Mouse (Mus musculus) heart, postnatal 0 days (tissue): ENCODE data around the gene Kif3c. TPM values are rescaled to one million over a fixed set of nuclear protein-coding genes. Genes with fewer than 3 reads are reported as not detected.

Experiments used
- ATAC-seq: fragments of 200-750 bp; cut with Nextera tagmentation; 2 replicates; pipeline ENCODE4 v1.8.0; 2017; ENCODE audit warnings: low read depth, moderate number of reproducible peaks, moderate library complexity; ENCODE audit not compliant: insufficient read depth
- DNase-seq: peaks from one replicate; pipeline ENCODE4 v3.0.0-alpha.2; 2016; ENCODE audit warnings: low spot score
- H3K27ac ChIP-seq: fragments of 300-500 bp; sonication (generic); 2 replicates; pipeline ENCODE4 v1.5.1; 2014; ENCODE audit warnings: low read depth, mild to moderate bottlenecking
- H3K27me3 ChIP-seq: fragments of 300-500 bp; sonication (generic); 2 replicates; pipeline ENCODE4 v1.6.1; 2014; ENCODE audit warnings: low read length, mixed read lengths; ENCODE audit not compliant: control insufficient read depth, insufficient read depth
- H3K36me3 ChIP-seq: fragments of 300-500 bp; sonication (generic); replicated peaks from 2 replicates; pipeline ENCODE4 v1.6.1; 2014; ENCODE audit warnings: low read length, mixed read lengths; ENCODE audit not compliant: control insufficient read depth, insufficient read depth
- H3K4me1 ChIP-seq: fragments of 300-500 bp; sonication (generic); 2 replicates; pipeline ENCODE4 v1.6.1; 2014; ENCODE audit warnings: antibody characterized with exemption; ENCODE audit not compliant: control insufficient read depth, insufficient read depth
- H3K4me2 ChIP-seq: fragments of 300-500 bp; sonication (generic); 2 replicates; pipeline ENCODE4 v1.6.1; 2014; ENCODE audit warnings: low read depth, mild to moderate bottlenecking, low read length, moderate library complexity
- H3K4me3 ChIP-seq: fragments of 300-500 bp; sonication (generic); 2 replicates; pipeline ENCODE4 v1.5.1; 2014; ENCODE audit warnings: low read depth, low read length
- H3K9ac ChIP-seq: fragments of 300-500 bp; sonication (generic); replicated peaks from 2 replicates; pipeline ENCODE4 v1.6.1; 2014; ENCODE audit warnings: low read depth, low read length, mixed read lengths
- H3K9me3 ChIP-seq: fragments of 300-500 bp; sonication (generic); replicated peaks from 2 replicates; pipeline ENCODE4 v1.6.1; 2016; ENCODE audit warnings: low read length; ENCODE audit not compliant: control insufficient read depth
- CTCF ChIP-seq: IDR thresholded peaks from 2 replicates; pipeline ENCODE4 v1.5.1; 2016; ENCODE audit warnings: antibody characterized with exemption, control low read depth, low read depth
- EP300 ChIP-seq: IDR thresholded peaks from 2 replicates; pipeline ENCODE4 v1.6.1; 2016; ENCODE audit warnings: antibody characterized with exemption, low read depth
- WGBS: fragments of 180-500 bp; shearing (Covaris S2); extraction: QIAGEN DNeasy Blood & Tissue Kit; methylation state at CpG from one replicate; pipeline ENCODE4 v1.1.7; 2014; 5-methylcytosine and 5-hydroxymethylcytosine counted together
- polyA plus RNA-seq: library from polyadenylated mRNA; unstranded; fragments of >200 nt; fragmentation: Nextera tagmentation; extraction: Ambion mirVana; gene quantifications from 2 replicates; pipeline ENCODE4 v1.2.1, GENCODE M21; 2015
- total RNA-seq: library from RNA; depleted of rRNA; stranded (reverse); fragments of >200 nt; gene quantifications from 2 replicates; pipeline ENCODE4 v1.2.3, GENCODE M21; 2014; ENCODE audit warnings: low replicate concordance

Gene Kif3c
- total and polyA plus RNA-seq, 2 experiments from 2014 or later = 2.4 to 8.3 TPM

DNA sequence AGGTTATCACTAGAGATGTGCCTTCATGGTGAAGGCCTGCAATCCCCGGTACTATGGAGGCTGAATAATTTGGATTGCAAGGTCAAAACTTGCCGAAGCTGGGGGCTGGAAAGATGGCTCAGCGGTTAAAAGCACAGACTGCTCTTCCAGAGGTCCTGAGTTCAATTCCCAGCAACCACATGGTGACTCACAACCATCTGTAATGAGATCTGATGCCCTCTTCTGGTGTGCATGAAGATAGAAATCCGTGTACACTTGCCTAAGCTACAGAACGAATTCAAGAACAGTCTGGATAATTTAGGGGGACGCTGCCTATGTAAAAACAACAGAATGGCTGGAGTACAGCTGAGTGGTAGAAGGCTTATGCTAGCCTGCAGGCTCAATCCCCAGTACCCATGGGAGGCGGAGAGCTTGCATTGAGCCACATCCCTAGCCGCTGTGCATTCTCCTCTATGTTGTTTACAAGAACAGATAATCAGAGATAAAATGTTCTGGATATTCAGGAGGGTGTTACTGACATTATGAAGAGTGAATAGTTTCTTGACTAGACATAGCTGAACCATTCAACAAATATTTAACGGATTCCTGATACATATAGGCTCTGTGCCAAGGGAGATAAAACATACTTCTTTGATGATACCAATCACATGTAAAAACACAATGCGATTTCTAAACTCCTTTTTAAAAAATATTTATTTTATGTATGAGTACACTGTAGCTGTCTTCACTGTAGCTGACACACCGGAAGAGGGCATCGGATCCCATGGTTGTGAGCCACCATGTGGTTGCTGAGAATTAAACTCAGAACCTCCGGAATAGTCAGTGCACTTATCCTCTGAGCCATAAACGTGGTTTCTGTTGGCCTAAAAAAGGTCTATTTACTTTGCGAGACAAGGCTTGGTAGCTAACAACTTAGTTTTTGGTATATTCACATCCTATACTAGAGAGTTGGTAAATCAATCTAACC, 60.7 kb downstream of the Kif3c start:
- no peaks in the 10 kb centered on the region for H3K27me3 ChIP-seq
- no peaks in the 10 kb centered on the region for H3K36me3 ChIP-seq
- H3K4me1 ChIP-seq = peaks cover 17% of the 10 kb centered on the region
- DNase-seq (peak; percentile 51), ATAC-seq (no peak)
- H3K4me2 ChIP-seq = peak overlapping the region; percentile 76
- H3K9ac ChIP-seq = peak overlapping the region; percentile 47
- peak overlapping the region; percentile 99 for H3K27ac ChIP-seq
- peak overlapping the region; percentile 89 for H3K4me3 ChIP-seq
- 39% methylated on average over 15 of the region's 15 CpGs for WGBS
- TF ChIP-seq CTCF = peak; percentile 36
- TF ChIP-seq EP300 = no peak
- no peaks in the 10 kb centered on the region for H3K9me3 ChIP-seq

DNA sequence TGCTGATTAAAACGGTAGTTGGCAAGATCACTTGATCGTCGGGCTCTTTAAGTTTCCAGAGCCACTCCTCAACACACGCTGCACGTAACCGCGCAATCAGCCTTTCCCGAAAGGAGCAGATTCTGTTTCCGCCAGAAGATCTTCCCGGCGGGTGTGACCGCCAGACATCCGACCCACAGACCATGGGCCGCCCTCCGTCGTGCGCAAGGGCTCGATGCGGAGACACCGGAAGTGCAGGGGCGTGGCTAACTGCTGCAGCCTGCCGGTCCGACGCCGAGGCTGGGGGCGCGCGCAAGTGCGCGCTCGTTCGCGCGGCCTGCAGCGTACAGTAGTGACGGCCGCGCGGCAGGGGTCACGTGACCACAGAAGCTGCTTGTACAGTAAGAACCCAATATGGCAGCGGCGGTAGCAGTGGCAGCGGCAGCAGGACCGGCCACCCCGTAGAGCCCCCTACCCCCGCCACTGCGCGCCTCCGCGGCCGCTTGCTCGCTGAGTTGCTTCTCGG, 61.6 kb downstream of the Kif3c start, which contains the start of gene Asxl2:
Asxl2 (plus strand) TSS at position 328 of the 505 bp plus-strand sequence.
- Histone ChIP-seq H3K27ac (peak within 1 kb of the TSS; percentile 99), H3K9ac (peak within 1 kb of the TSS; percentile 92), H3K4me3 (peak within 1 kb of the TSS; percentile 89), H3K27me3 (no peaks in the 10 kb centered on the region), H3K9me3 (no peaks in the 10 kb centered on the region), H3K36me3 (no peaks in the 10 kb centered on the region), H3K4me1 (peaks cover 17% of the 10 kb centered on the region), H3K4me2 (peak within 1 kb of the TSS; percentile 76)
- ATAC-seq = peak; percentile 95
- peak; percentile 98 for DNase-seq
- WGBS = under 1% methylated on average over 52 of the region's 53 CpGs
- no peak for TF ChIP-seq CTCF
- 0 out of 2 replicates have a peak, but pooled peaks have one; percentile 67 for TF ChIP-seq EP300

DNA sequence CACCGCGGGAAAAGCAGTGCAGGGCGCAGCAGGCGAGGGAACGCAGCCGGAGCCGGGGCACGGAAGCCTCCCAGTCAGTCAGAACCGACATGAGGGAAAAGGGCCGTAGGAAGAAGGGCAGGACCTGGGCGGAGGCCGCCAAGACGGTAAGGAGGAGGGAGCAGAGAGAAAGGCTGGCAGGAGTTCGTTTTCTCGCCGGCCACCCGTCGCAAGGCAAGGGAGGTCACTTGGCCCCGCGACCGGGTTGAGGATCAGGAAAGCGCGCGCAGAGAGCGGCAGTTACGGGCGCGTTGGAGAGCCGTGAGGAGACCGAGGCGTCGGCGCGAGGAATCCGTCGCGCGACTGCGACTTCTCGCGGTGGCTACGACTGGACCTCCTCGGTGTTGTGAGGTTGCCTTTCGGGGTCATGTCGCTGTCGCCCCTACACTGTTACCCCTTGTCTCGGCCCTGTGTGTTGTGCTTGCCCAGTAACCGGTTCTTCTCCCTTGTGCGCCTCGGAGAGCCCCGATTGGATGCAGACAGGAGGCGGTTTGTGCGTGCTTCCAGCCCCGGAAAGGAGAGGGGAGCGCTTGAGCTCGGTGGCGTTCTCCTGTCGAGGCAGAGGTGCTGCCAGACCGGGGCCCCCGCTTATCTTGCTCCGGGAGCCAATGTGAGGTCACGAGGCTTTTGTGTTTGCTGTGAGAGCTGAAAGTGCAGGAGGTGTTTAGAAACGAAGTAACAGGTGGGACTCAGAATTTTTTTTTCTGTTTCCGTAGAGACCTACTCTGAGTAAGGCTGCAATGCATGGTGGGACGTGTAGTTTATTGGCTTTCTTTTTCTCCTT, 62.3 kb downstream of the Kif3c start:
- ATAC-seq = peak; percentile 42
- DNase-seq = peak; percentile 74
- Histone ChIP-seq H3K9ac (peak overlapping the region; percentile 92), H3K4me3 (peak overlapping the region; percentile 89), H3K4me1 (peaks cover 17% of the 10 kb centered on the region), H3K9me3 (no peaks in the 10 kb centered on the region), H3K36me3 (no peaks in the 10 kb centered on the region), H3K4me2 (peak overlapping the region; percentile 76), H3K27ac (peak overlapping the region; percentile 99), H3K27me3 (no peaks in the 10 kb centered on the region)
- WGBS = under 1% methylated on average over 65 of the region's 65 CpGs
- TF ChIP-seq EP300 (no peak), CTCF (no peak)

DNA sequence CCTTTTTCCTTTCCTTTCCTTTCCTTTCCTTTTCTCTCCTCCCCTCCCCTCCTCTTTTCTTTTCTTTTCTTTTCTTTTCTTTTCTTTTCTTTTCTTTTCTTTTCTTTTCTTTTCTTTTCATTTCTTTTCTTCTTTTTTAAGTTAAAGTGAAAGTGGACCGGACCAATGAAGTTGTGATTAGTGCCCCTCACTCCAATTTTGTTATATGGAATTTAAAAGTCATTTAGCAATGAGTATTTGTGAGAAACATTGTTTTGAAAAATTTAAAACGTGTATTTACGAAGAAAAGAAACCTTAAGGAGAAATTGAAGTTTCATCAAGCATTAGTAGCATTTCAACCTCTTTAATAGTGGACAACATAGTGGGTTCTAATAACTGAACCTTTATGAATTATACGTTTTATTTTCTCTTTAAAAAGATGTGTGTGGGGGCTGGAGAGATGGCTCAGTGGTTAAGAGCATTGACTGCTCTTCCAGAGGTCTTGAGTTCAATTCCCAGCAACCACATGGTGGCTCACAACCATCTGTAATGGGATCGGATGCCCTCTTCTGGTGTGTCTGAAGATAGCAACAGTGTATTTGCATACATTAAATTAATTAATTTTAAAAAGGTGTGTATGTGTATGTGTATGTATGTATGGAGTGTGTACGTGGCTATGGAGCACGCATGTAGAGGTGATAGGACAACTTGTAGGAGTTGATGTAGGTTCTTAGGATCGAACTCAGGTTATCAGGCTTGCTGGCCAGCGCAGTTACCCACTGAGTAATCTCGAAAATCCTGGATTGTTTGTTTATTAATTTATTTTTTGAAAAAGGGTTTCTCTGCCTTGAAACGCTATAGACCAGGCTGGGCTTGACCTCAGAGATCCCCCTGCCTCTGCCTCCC, 63.2 kb downstream of the Kif3c start:
- peak overlapping the region; percentile 76 for H3K4me2 ChIP-seq
- no peaks in the 10 kb centered on the region for H3K36me3 ChIP-seq
- WGBS = 60% methylated on average over 11 of the region's 11 CpGs
- no peak for DNase-seq
- TF ChIP-seq CTCF = no peak
- no peak for TF ChIP-seq EP300
- no peak overlapping the region; the same call in 1 of the 2 replicates for H3K9ac ChIP-seq
- H3K4me3 ChIP-seq = peak overlapping the region; percentile 89
- peaks cover 17% of the 10 kb centered on the region for H3K4me1 ChIP-seq
- H3K27ac ChIP-seq = peak overlapping the region; percentile 99; the same call in 1 of the 2 replicates
- H3K9me3 ChIP-seq = no peaks in the 10 kb centered on the region
- no peak for ATAC-seq
- H3K27me3 ChIP-seq = no peaks in the 10 kb centered on the region
